Mouse (Mus musculus) C2C12 (cell line): ENCODE measurements at regions not wholly inside any gene's neighbourhood (a gene's known extent, or its start where the extent isn't known, plus 50 kb on each side); places are given as distances from the start of the nearest gene placed in this dataset.
A peak's percentile ranks its signal among the peaks of the same experiment; 100 is the strongest.

ENCODE experiments used
- H3K27me3 ChIP-seq: one replicate; pipeline ENCODE4 v1.6.1; 2011; ENCODE audit not compliant: control insufficient read depth, insufficient read depth, insufficient read length
- H3K36me3 ChIP-seq: one replicate; pipeline ENCODE4 v1.6.1; 2011; ENCODE audit not compliant: control insufficient read depth, insufficient read depth
- H3K4me3 ChIP-seq: one replicate; pipeline ENCODE4 v1.5.1; 2011; ENCODE audit warnings: mild to moderate bottlenecking, control low read depth; ENCODE audit not compliant: poor library complexity, insufficient read depth, severe bottlenecking
- H3K79me2 ChIP-seq: one replicate; pipeline ENCODE4 v1.6.1; 2011; ENCODE audit not compliant: control insufficient read depth, insufficient read depth
- H3K79me3 ChIP-seq: one replicate; pipeline ENCODE4 v1.6.1; 2011; ENCODE audit warnings: low read depth, control low read depth
- H3ac ChIP-seq: one replicate; pipeline ENCODE3; 2011; ENCODE audit warnings: low read depth; ENCODE audit not compliant: control insufficient read depth, insufficient read length
- CEBPB ChIP-seq: IDR thresholded peaks from one replicate; pipeline ENCODE4 v1.6.1; 2011; ENCODE audit warnings: low read depth, mild to moderate bottlenecking, control low read depth, moderate library complexity
- CTCF ChIP-seq: IDR thresholded peaks from one replicate; pipeline ENCODE4 v1.5.1; 2011; ENCODE audit not compliant: control insufficient read depth, insufficient read depth, insufficient read length
- FOSL1 ChIP-seq: IDR thresholded peaks from one replicate; pipeline ENCODE4 v1.8.0; 2011; ENCODE audit warnings: mild to moderate bottlenecking, low read length; ENCODE audit not compliant: poor library complexity, insufficient read depth, severe bottlenecking
- MAX ChIP-seq: IDR thresholded peaks from one replicate; pipeline ENCODE4 v1.6.1; 2011; ENCODE audit warnings: mild to moderate bottlenecking, control low read depth
- MYOD1 ChIP-seq: IDR thresholded peaks from one replicate; pipeline ENCODE4 v1.6.1; 2011; ENCODE audit warnings: low read depth; ENCODE audit not compliant: control insufficient read depth, insufficient read length
- MYOG ChIP-seq: IDR thresholded peaks from one replicate; pipeline ENCODE4 v1.6.1; 2011; ENCODE audit not compliant: control insufficient read depth, insufficient read length; ENCODE audit errors: extremely low read depth
- USF1 ChIP-seq: IDR thresholded peaks from one replicate; pipeline ENCODE4 v1.6.1; 2011; ENCODE audit warnings: low read depth, mild to moderate bottlenecking, control low read depth, moderate library complexity

- H3K36me3 ChIP-seq: no peaks in the 10 kb centered on the region
- TF ChIP-seq CTCF (no peak), MYOD1 (no peak), CEBPB (no peak), FOSL1 (no peak), MAX (no peak), USF1 (no peak), MYOG (no peak)
- no peak overlapping the region for H3ac ChIP-seq
- H3K79me3 ChIP-seq: no peaks in the 10 kb centered on the region
- no peak overlapping the region for H3K4me3 ChIP-seq
- H3K79me2 ChIP-seq: no peaks in the 10 kb centered on the region
- peaks cover 20% of the 10 kb centered on the region for H3K27me3 ChIP-seq
Observed at GRCm38 (mm10) chr9:61077807-61078206, 283.5 kb downstream of the Uaca start.

GRCm38 (mm10) chr9:61081474-61082021 is 287.2 kb downstream of the Uaca start:
- H3K27me3 ChIP-seq: peaks cover 11% of the 10 kb centered on the region

GRCm38 (mm10) chr9:61084655-61085230 is 287.4 kb upstream of the Tle3 start:
- H3ac ChIP-seq: no peak overlapping the region
- H3K79me3 ChIP-seq: no peaks in the 10 kb centered on the region
- H3K27me3 ChIP-seq: peaks cover 20% of the 10 kb centered on the region
- no peak overlapping the region for H3K4me3 ChIP-seq
- TF ChIP-seq MYOD1: peak; percentile 19
- TF ChIP-seq USF1: no peak
- no peaks in the 10 kb centered on the region for H3K36me3 ChIP-seq
- no peaks in the 10 kb centered on the region for H3K79me2 ChIP-seq

More at GRCm38 (mm10) chr9:61081474-61082021, 287.2 kb downstream of the Uaca start:
- Histone ChIP-seq H3K36me3 (no peaks in the 10 kb centered on the region), H3ac (no peak overlapping the region), H3K79me2 (no peaks in the 10 kb centered on the region), H3K4me3 (no peak overlapping the region), H3K79me3 (no peaks in the 10 kb centered on the region)
- no peak for TF ChIP-seq FOSL1
- no peak for TF ChIP-seq CTCF
- no peak for TF ChIP-seq MYOD1
- TF ChIP-seq USF1: no peak
- TF ChIP-seq CEBPB: no peak
- no peak for TF ChIP-seq MYOG
- TF ChIP-seq MAX: no peak

- H3K27me3 ChIP-seq: peaks cover 17% of the 10 kb centered on the region
- H3K4me3 ChIP-seq: no peak overlapping the region
- TF ChIP-seq MYOD1 (no peak), USF1 (no peak), CEBPB (no peak), MYOG (no peak), CTCF (no peak), MAX (no peak), FOSL1 (no peak)
- no peak overlapping the region for H3ac ChIP-seq
- H3K36me3 ChIP-seq: no peaks in the 10 kb centered on the region
- H3K79me2 ChIP-seq: no peaks in the 10 kb centered on the region
- H3K79me3 ChIP-seq: no peaks in the 10 kb centered on the region
Observed at GRCm38 (mm10) chr9:61087035-61087434, 285.1 kb upstream of the Tle3 start.

GRCm38 (mm10) chr9:61089066-61089686 is 283.0 kb upstream of the Tle3 start:
- Histone ChIP-seq H3K36me3 (no peaks in the 10 kb centered on the region), H3K79me3 (no peaks in the 10 kb centered on the region), H3ac (no peak overlapping the region), H3K4me3 (no peak overlapping the region), H3K79me2 (no peaks in the 10 kb centered on the region), H3K27me3 (peaks cover 20% of the 10 kb centered on the region)
- TF ChIP-seq CTCF: no peak
- no peak for TF ChIP-seq MYOD1
- no peak for TF ChIP-seq USF1
- TF ChIP-seq CEBPB: no peak
- no peak for TF ChIP-seq MYOG
- no peak for TF ChIP-seq MAX
- TF ChIP-seq FOSL1: no peak

- Histone ChIP-seq H3ac (no peak overlapping the region), H3K27me3 (peaks cover 25% of the 10 kb centered on the region), H3K79me2 (no peaks in the 10 kb centered on the region), H3K79me3 (no peaks in the 10 kb centered on the region), H3K36me3 (no peaks in the 10 kb centered on the region), H3K4me3 (no peak overlapping the region)
- TF ChIP-seq MYOG (no peak), MYOD1 (no peak), MAX (no peak), CTCF (no peak), CEBPB (no peak), USF1 (no peak), FOSL1 (no peak)
Observed at GRCm38 (mm10) chr9:61091036-61091435, 281.1 kb upstream of the Tle3 start.
